Mouse (Mus musculus): ENCODE results near the gene Sclt1. TPM values are rescaled to one million over a fixed set of nuclear protein-coding genes. Genes with fewer than 3 reads are reported as not detected.

Gene Sclt1
- polyA plus RNA-seq, 1 experiment from 2014 or later = 19.6 TPM

DNA sequence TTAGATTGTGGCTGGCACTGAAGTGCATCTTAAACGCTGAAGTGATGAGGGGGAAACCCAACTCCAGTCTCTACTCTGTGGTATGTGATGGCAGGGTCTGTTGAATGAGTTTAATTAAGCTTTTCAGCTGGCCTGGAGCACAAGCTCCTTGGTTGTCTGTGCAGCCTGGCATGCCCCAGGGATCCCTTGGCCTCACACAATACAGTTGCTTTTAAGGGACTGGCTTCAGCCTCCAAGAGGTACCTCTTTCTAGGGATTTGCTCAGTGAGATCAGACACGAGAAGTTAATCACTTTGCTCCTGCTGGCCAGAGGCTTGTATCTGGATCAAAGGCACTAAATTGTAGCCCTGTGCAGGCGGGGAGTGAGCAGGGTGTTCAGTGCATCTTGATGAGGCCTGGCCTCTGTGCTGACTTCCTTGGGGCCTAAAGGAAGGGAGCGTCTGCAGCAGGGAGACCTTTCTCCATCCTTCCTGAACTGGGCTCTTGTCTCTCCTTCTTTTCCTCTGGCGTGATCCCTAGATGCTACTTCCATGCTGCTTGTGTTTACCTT is 138.8 kb downstream of the Sclt1 start:
- H3K4me1 ChIP-seq (replicated peaks; ENCODE audit: control insufficient read depth, insufficient read depth, low read length) = no peaks in the 10 kb centered on the region
- DNase-seq (ENCODE audit: low spot score) (no peak), ATAC-seq (replicated peaks; ENCODE audit: low FRiP score, low TSS enrichment, low read depth) (no peak)
- no peaks in the 10 kb centered on the region for H3K9me3 ChIP-seq (ENCODE audit: control insufficient read depth, low read length)
- 50% methylated on average over 5 of the region's 5 CpGs for WGBS
- H3K36me3 ChIP-seq (ENCODE audit: control insufficient read depth, insufficient read depth, low read length) = peaks cover 35% of the 10 kb centered on the region
- H3K9ac ChIP-seq (ENCODE audit: low read length) = no peak overlapping the region
- H3K4me2 ChIP-seq (ENCODE audit: low read length) = no peak overlapping the region
- no peak overlapping the region for H3K4me3 ChIP-seq (ENCODE audit: low read depth, low read length)
- H3K27ac ChIP-seq (ENCODE audit: low read depth) = no peak overlapping the region
- no peaks in the 10 kb centered on the region for H3K27me3 ChIP-seq (replicated peaks; ENCODE audit: control insufficient read depth, insufficient read depth, low read length)

DNA sequence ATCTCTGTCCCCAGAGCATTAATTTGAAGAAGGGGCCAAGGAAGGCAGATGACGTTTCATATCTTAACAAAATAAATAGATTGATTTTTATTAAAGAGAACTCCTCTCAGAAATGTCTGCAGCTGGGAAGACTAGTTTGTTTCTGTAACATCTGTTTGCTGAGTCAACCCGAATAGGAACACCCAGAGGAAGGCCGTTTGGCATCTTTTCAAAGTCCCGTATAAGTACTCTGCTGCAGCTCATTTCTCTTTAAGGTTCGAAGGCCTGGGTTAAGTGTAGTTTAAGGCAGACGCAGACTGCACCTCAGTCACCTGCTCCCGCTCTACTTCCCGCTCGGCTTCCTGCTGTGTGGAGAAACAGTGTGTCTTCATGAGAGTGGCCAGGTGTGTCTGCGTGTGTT is 139.4 kb downstream of the Sclt1 start:
- peaks cover 38% of the 10 kb centered on the region for H3K36me3 ChIP-seq (ENCODE audit: control insufficient read depth, insufficient read depth, low read length)
- no peak overlapping the region for H3K4me2 ChIP-seq (ENCODE audit: low read length)
- WGBS = 45% methylated on average over 10 of the region's 10 CpGs
- no peak overlapping the region for H3K4me3 ChIP-seq (ENCODE audit: low read depth, low read length)
- no peaks in the 10 kb centered on the region for H3K27me3 ChIP-seq (replicated peaks; ENCODE audit: control insufficient read depth, insufficient read depth, low read length)
- no peak overlapping the region for H3K27ac ChIP-seq (ENCODE audit: low read depth)
- H3K9ac ChIP-seq (ENCODE audit: low read length) = no peak overlapping the region
- H3K4me1 ChIP-seq (replicated peaks; ENCODE audit: control insufficient read depth, insufficient read depth, low read length) = no peaks in the 10 kb centered on the region
- H3K9me3 ChIP-seq (ENCODE audit: control insufficient read depth, low read length) = no peaks in the 10 kb centered on the region
- no peak for ATAC-seq (replicated peaks; ENCODE audit: low FRiP score, low TSS enrichment, low read depth)
- DNase-seq (ENCODE audit: low spot score) = no peak

DNA sequence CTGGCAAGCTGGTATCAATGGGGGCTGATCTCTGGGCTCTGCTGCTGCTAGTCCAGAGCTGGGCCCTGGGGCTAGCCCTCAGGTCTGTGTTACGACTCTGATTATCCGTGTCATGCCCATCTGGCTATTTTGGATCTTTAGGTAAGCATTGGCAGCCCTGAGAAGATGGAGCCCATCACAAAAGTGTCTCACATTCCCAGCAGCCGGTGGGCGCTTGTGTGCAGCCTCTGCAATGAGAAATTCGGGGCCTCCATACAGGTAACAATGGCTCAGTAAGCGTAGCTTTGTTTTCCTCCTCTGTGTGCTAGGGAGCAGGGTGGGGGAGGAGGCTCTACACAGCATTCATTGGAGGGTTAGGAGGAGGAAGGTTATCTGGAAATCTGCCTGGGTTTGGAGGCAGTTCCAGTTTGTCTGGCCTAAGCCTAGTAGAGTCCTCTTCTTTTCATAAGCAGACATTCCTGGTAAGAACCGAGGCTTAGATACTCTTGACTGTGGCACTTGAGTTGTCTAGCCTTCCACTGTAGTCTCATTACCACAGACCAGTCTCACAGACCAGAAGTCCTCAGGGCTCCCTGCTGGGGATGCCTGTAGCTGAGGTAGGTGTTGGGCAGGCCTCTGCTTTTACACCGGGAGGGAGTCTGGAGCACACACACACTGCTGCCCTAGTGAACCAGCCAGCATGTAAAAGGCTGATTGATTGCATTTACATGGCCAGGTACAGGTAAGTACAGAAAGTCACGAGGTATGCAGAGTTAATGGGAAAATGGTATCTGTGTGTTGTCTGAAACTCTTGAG is 140.9 kb downstream of the Sclt1 start:
- WGBS = 89% methylated on average over 9 of the region's 9 CpGs
- peak; percentile 47 for DNase-seq (ENCODE audit: low spot score)
- no peaks in the 10 kb centered on the region for H3K4me1 ChIP-seq (replicated peaks; ENCODE audit: control insufficient read depth, insufficient read depth, low read length)
- ATAC-seq (replicated peaks; ENCODE audit: low FRiP score, low TSS enrichment, low read depth) = no peak
- no peaks in the 10 kb centered on the region for H3K9me3 ChIP-seq (ENCODE audit: control insufficient read depth, low read length)
- H3K4me2 ChIP-seq (ENCODE audit: low read length) = no peak overlapping the region
- H3K27me3 ChIP-seq (replicated peaks; ENCODE audit: control insufficient read depth, insufficient read depth, low read length) = no peaks in the 10 kb centered on the region
- no peak overlapping the region for H3K9ac ChIP-seq (ENCODE audit: low read length)
- no peak overlapping the region for H3K4me3 ChIP-seq (ENCODE audit: low read depth, low read length)
- H3K27ac ChIP-seq (ENCODE audit: low read depth) = no peak overlapping the region
- H3K36me3 ChIP-seq (ENCODE audit: control insufficient read depth, insufficient read depth, low read length) = peaks cover 52% of the 10 kb centered on the region

DNA sequence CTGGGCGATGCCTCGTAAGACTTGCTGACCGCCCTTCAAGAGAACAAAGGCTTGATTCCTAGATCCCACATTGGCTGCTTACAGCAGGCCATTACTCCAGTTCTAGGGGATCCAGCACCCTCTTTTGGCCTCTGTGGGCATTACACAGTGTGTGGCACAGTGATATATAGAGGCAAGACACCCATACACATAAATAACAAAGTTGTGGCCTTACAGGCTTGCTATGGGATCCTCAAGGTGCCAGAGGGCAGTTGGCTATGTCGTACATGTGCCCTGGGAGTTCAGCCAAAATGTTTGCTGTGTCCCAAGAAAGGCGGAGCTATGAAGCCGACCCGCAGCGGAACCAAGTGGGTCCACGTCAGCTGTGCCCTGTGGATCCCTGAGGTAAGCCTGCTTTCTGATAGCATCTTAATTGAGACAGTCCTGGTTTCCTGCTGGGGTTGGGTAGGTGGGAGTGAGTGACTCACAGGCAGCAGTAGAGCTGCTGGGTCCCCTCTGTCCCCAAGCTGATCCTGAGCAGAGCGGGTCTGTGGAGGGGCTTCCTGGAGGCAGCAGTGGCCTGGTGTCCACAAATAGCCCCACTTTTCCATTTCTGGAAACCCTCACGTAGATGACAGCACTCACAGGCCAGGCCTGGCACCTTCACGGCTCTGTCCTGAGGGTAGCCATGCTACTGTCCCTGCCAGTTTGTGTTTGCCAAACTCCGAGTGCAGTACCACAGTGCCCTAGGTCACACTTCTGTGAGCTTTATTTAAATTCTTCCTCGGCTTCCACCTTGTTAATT is 142.3 kb downstream of the Sclt1 start:
- no peak overlapping the region for H3K4me3 ChIP-seq (ENCODE audit: low read depth, low read length)
- ATAC-seq (replicated peaks; ENCODE audit: low FRiP score, low TSS enrichment, low read depth) = no peak; the same call in 1 of the 2 replicates
- H3K36me3 ChIP-seq (ENCODE audit: control insufficient read depth, insufficient read depth, low read length) = peaks cover 45% of the 10 kb centered on the region
- H3K9me3 ChIP-seq (ENCODE audit: control insufficient read depth, low read length) = no peaks in the 10 kb centered on the region
- H3K4me1 ChIP-seq (replicated peaks; ENCODE audit: control insufficient read depth, insufficient read depth, low read length) = no peaks in the 10 kb centered on the region
- H3K27me3 ChIP-seq (replicated peaks; ENCODE audit: control insufficient read depth, insufficient read depth, low read length) = no peaks in the 10 kb centered on the region
- H3K9ac ChIP-seq (ENCODE audit: low read length) = no peak overlapping the region
- WGBS = 91% methylated on average over 14 of the region's 14 CpGs
- DNase-seq (ENCODE audit: low spot score) = peak; percentile 52
- H3K27ac ChIP-seq (ENCODE audit: low read depth) = no peak overlapping the region
- no peak overlapping the region for H3K4me2 ChIP-seq (ENCODE audit: low read length)

DNA sequence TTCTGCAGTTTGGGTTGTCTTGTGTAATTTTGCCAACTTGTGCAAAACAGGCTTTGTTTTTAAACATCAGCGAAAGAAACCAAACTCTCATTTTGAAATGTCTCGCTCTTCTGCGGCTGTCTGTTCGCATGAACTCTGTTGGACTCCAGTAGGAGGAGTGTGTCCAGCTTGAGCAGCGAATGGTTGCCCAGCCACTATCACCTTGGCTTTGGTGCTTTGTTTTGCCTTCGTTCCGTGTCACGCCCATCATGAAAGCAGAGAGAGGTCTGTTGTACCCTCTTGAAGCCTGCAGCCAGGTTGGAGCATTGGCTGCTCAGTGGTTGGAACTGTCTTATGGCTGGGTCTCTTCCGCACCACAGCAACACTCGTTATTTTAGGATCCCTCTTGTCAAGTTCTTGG is 143.1 kb downstream of the Sclt1 start:
- Histone ChIP-seq H3K27ac (ENCODE audit: low read depth) (no peak overlapping the region), H3K4me3 (ENCODE audit: low read depth, low read length) (no peak overlapping the region), H3K4me2 (ENCODE audit: low read length) (no peak overlapping the region), H3K9me3 (ENCODE audit: control insufficient read depth, low read length) (no peaks in the 10 kb centered on the region), H3K9ac (ENCODE audit: low read length) (no peak overlapping the region), H3K27me3 (replicated peaks; ENCODE audit: control insufficient read depth, insufficient read depth, low read length) (no peaks in the 10 kb centered on the region), H3K36me3 (ENCODE audit: control insufficient read depth, insufficient read depth, low read length) (peaks cover 39% of the 10 kb centered on the region), H3K4me1 (replicated peaks; ENCODE audit: control insufficient read depth, insufficient read depth, low read length) (no peaks in the 10 kb centered on the region)
- ATAC-seq (replicated peaks; ENCODE audit: low FRiP score, low TSS enrichment, low read depth) = no peak
- WGBS = 95% methylated on average over 10 of the region's 10 CpGs
- no peak for DNase-seq (ENCODE audit: low spot score)

DNA sequence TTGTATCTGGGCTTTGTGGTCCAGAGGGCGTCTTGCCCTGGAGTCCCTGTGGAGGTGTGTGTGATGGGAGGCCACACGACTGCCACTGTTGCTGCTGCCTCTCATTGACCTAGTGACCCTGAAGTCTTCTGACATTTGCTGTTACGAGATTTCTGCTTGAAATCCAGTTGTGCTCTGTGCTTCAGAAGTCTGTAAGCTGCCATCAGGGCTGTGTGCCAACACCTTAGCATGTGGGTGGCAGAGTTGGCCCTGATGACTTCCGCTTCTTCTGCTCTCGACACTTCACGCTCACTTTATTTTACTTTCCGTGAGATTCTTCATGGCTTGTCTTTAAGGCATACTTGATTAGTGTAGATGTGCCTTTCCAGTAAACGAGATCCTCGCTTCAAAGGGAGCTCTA is 143.9 kb downstream of the Sclt1 start:
- no peaks in the 10 kb centered on the region for H3K27me3 ChIP-seq (replicated peaks; ENCODE audit: control insufficient read depth, insufficient read depth, low read length)
- no peak overlapping the region for H3K9ac ChIP-seq (ENCODE audit: low read length)
- no peaks in the 10 kb centered on the region for H3K4me1 ChIP-seq (replicated peaks; ENCODE audit: control insufficient read depth, insufficient read depth, low read length)
- H3K4me2 ChIP-seq (ENCODE audit: low read length) = no peak overlapping the region
- H3K27ac ChIP-seq (ENCODE audit: low read depth) = no peak overlapping the region
- H3K4me3 ChIP-seq (ENCODE audit: low read depth, low read length) = no peak overlapping the region
- WGBS = 86% methylated on average over 9 of the region's 9 CpGs
- no peak for DNase-seq (ENCODE audit: low spot score)
- no peaks in the 10 kb centered on the region for H3K9me3 ChIP-seq (ENCODE audit: control insufficient read depth, low read length)
- peaks cover 46% of the 10 kb centered on the region for H3K36me3 ChIP-seq (ENCODE audit: control insufficient read depth, insufficient read depth, low read length)
- no peak for ATAC-seq (replicated peaks; ENCODE audit: low FRiP score, low TSS enrichment, low read depth)

DNA sequence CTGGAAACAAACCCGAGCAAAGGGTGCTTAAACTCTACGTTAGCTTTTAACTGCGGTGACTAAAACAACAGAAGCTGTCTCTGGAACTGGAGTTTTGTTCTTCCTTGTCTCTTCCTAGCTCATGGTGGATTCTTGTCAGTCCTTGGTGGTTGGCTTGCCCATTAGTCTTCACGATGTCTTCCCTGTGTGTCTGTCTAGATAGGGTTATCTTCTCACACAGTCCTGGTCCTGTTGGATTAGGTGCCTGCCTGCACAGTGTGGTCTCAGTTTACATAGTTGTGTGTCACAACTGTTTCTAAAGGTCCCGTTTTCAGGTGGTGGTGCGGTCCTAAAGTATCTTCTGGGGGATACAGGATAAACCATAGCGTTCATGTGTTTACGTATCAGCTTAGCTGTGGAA is 145.3 kb downstream of the Sclt1 start:
- ATAC-seq (replicated peaks; ENCODE audit: low FRiP score, low TSS enrichment, low read depth) (no peak), DNase-seq (ENCODE audit: low spot score) (no peak)
- Histone ChIP-seq H3K4me3 (ENCODE audit: low read depth, low read length) (no peak overlapping the region), H3K9ac (ENCODE audit: low read length) (no peak overlapping the region), H3K4me1 (replicated peaks; ENCODE audit: control insufficient read depth, insufficient read depth, low read length) (no peaks in the 10 kb centered on the region), H3K27ac (ENCODE audit: low read depth) (no peak overlapping the region), H3K27me3 (replicated peaks; ENCODE audit: control insufficient read depth, insufficient read depth, low read length) (no peaks in the 10 kb centered on the region), H3K9me3 (ENCODE audit: control insufficient read depth, low read length) (no peaks in the 10 kb centered on the region), H3K36me3 (ENCODE audit: control insufficient read depth, insufficient read depth, low read length) (peaks cover 53% of the 10 kb centered on the region), H3K4me2 (ENCODE audit: low read length) (no peak overlapping the region)
- 89% methylated on average over 8 of the region's 8 CpGs for WGBS

DNA sequence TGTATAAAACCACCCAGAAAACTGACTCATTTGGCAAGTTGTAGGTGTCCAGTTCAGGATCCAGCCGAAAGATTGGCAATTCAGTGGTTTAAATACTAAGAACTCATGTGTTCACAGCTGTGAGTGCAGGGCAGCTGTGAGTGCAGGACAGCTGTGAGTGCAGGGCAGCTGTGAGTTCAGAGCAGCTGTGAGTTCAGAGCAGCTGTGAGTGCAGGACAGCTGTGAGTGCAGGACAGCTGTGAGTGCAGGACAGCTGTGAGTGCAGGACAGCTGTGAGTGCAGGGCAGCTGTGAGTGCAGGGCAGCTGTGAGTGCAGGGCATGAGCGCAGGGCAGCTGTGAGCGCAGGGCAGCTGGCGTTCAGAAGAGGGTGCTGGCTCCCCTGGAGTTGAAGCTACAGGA is 147.3 kb downstream of the Sclt1 start:
- Histone ChIP-seq H3K9me3 (ENCODE audit: control insufficient read depth, low read length) (no peaks in the 10 kb centered on the region), H3K9ac (ENCODE audit: low read length) (no peak overlapping the region), H3K36me3 (ENCODE audit: control insufficient read depth, insufficient read depth, low read length) (peaks cover 56% of the 10 kb centered on the region), H3K4me2 (ENCODE audit: low read length) (no peak overlapping the region), H3K4me1 (replicated peaks; ENCODE audit: control insufficient read depth, insufficient read depth, low read length) (0 out of 2 replicates have a peak, but pooled peaks cover 6% of the 10 kb centered on the region), H3K27ac (ENCODE audit: low read depth) (no peak overlapping the region), H3K27me3 (replicated peaks; ENCODE audit: control insufficient read depth, insufficient read depth, low read length) (no peaks in the 10 kb centered on the region), H3K4me3 (ENCODE audit: low read depth, low read length) (no peak overlapping the region)
- no peak for ATAC-seq (replicated peaks; ENCODE audit: low FRiP score, low TSS enrichment, low read depth)
- WGBS = 96% methylated on average over 4 of the region's 4 CpGs
- no peak for DNase-seq (ENCODE audit: low spot score)

All from intestine, embryonic 14.5 days (tissue).